Mouse (Mus musculus): Measurements from ENCODE around the gene Olfr721-ps1. TPM values are rescaled to one million over a fixed set of nuclear protein-coding genes. Genes with fewer than 3 reads are reported as not detected.

Olfr721-ps1 gene
- polyA plus RNA-seq, 1 experiment from 2014 or later = not detected

DNA sequence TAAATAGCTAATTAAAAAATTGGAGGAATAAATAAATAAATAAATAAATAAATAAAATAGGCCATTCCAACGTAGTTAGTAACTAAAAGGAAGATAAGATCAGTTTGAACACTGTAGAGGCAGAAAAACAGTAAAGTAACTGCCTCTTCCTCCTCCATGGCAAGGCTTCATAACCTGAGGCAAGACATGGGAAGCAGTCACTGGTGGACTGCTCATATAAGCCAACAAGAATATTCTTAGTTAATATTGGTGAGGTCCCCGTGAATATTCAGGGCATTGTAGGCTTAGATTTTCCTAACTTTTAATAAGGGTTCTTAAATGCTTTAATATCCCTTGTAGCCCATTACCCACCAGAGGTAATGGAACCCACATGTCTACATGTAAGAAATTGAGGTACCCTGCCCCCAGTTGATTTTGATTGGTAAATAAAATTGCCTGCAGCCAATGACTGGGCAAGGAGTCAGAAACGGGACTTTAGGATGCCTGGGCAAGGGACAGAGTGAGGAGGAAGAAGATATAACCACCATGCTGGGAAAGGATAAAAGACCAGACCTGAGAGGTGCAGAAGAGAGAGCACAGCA lies 35.1 kb downstream of the Olfr721-ps1 start:
- Histone ChIP-seq H3K4me2 (ENCODE audit: low read depth, low read length) (no peak overlapping the region), H3K27me3 (replicated peaks; ENCODE audit: control insufficient read depth, insufficient read depth, low read length) (no peaks in the 10 kb centered on the region), H3K9me3 (ENCODE audit: control insufficient read depth, low read length) (no peaks in the 10 kb centered on the region), H3K4me1 (ENCODE audit: control insufficient read depth, insufficient read depth, low read length) (no peaks in the 10 kb centered on the region), H3K27ac (ENCODE audit: low read length) (no peak overlapping the region), H3K36me3 (ENCODE audit: control insufficient read depth, insufficient read depth, low read length) (no peaks in the 10 kb centered on the region), H3K4me3 (ENCODE audit: low read length) (no peak overlapping the region), H3K9ac (ENCODE audit: low read depth, low read length) (no peak overlapping the region)
- ATAC-seq = no peak
- WGBS = 85% methylated on average over 3 of the region's 3 CpGs

Other genes with a start within 250 kb of the Olfr721-ps1 start
- not detected in 2 replicates for gene Olfr720, start 214.5 kb upstream of the Olfr721-ps1 start, polyA plus RNA-seq (2015; fragmentation: Nextera tagmentation; extraction: Ambion mirVana)
- gene Olfr31, start 78.5 kb upstream of the Olfr721-ps1 start, polyA plus RNA-seq (2015; fragmentation: Nextera tagmentation; extraction: Ambion mirVana) = not detected in 2 replicates
- 6.6 and 6.9 TPM in 2 replicates for gene Il3ra, start 55.0 kb upstream of the Olfr721-ps1 start, polyA plus RNA-seq (2015; fragmentation: Nextera tagmentation; extraction: Ambion mirVana)

All from intestine, embryonic 16.5 days (tissue).